Mouse (Mus musculus): Measurements from ENCODE around the gene Il10. TPM values are rescaled to one million over a fixed set of nuclear protein-coding genes. Genes with fewer than 3 reads are reported as not detected.

The Il10 gene
- total and polyA plus RNA-seq, 3 experiments, result 236 to 903 (median 389) TPM

DNA sequence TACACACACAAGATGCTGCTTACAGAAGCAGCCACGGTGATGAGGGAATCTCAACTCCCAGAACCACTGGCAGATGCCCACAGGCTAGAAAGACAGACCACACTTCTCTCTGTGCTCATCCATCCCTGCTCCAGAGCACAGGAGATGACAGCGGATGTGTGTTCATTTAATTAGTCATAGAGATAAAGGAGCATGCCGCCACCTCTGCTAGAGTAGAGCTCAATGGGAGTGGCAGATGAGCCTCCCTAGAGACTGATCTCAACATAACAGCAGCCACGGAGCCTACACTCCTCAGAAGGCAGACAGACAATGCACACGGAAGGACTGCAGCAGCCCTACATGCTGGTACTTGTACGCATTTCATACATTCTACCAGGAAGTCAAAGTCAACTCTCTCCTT, 44.6 kb downstream of the Il10 start:
- Histone ChIP-seq H3K79me2 (replicated peaks; ENCODE audit: control insufficient read depth, extremely low read depth, insufficient read depth, poor library complexity, severe bottlenecking) (no peaks in the 10 kb centered on the region), H3K9ac (ENCODE audit: insufficient read depth, low read depth) (no peak overlapping the region), H3K4me3 (replicated peaks in 1 of 3; ENCODE audit: low read depth in 2 of 3, low read length in 2 of 3, poor library complexity in 1 of 3) (no peak overlapping the region), H3K9me3 (replicated peaks; ENCODE audit: low read length) (no peaks in the 10 kb centered on the region), H3K4me2 (ENCODE audit: insufficient read depth, low read depth, poor library complexity, severe bottlenecking) (no peak overlapping the region), H3K4me1 (ENCODE audit: control insufficient read depth in 1 of 2, insufficient read depth in 2 of 2) (peaks cover 18 to 69% of the 10 kb centered on the region in 2 experiments), H3K36me3 (replicated peaks in 1 of 2; ENCODE audit: control insufficient read depth in 1 of 2, insufficient read depth in 1 of 2, low read length in 1 of 2) (peaks cover 0 to 25% of the 10 kb centered on the region in 2 experiments), H3K27me3 (replicated peaks) (no peaks in the 10 kb centered on the region), H3K27ac (ENCODE audit: insufficient read depth, low read depth) (no peak overlapping the region)
- dilution Hi-C loops (cut with MboI; ENCODE audit: extremely low pct_ligation_motif_present, extremely low pct_unique_long_range_greater_than_20kb, low sequenced_read_pairs) (no loop called here), in situ Hi-C loops (cut with MboI; ENCODE audit: low pct_ligation_motif_present, low pct_unique_long_range_greater_than_20kb, low sequenced_read_pairs) (loop anchor here (5.0 kb wide), 1 partner anchor 33 kb away; the partner anchor contains the start of gene Mapkapk2)
- no peak for TF ChIP-seq MXI1 (IDR thresholded peaks at IDR 0.05; ENCODE audit: low read depth, low read length)
- TF ChIP-seq MYC (IDR thresholded peaks at IDR 0.05; ENCODE audit: low read depth, low read length), result no peak
- no peak for TF ChIP-seq CTCF (conservative IDR thresholded peaks at IDR 0.05 in 1 of 2, IDR thresholded peaks at IDR 0.05 in 1 of 2; ENCODE audit: low read depth in 2 of 2, low read length in 2 of 2)
- TF ChIP-seq MAX (IDR thresholded peaks at IDR 0.05; ENCODE audit: low read length), result no peak
- TF ChIP-seq TBP (conservative IDR thresholded peaks at IDR 0.05; ENCODE audit: low read depth, low read length), result no peak
- TF ChIP-seq USF2 (conservative IDR thresholded peaks at IDR 0.05; ENCODE audit: low read depth, low read length), result no peak
- no peak for TF ChIP-seq POLR2A (IDR thresholded peaks at IDR 0.05; ENCODE audit: low read depth, low read length)
- no peak for TF ChIP-seq NRF1 (IDR thresholded peaks at IDR 0.05; ENCODE audit: low read depth, low read length)
- TF ChIP-seq CHD2 (IDR thresholded peaks at IDR 0.05; ENCODE audit: low read length), result no peak
- TF ChIP-seq RAD21 (IDR thresholded peaks at IDR 0.05; ENCODE audit: low read depth, low read length), result no peak
- TF ChIP-seq UBTF (IDR thresholded peaks at IDR 0.05; ENCODE audit: low read depth, low read length), result no peak
- no peak for TF ChIP-seq ZKSCAN1 (IDR thresholded peaks at IDR 0.05; ENCODE audit: borderline replicate concordance, low read depth, low read length)
- no peak for TF ChIP-seq JUN (IDR thresholded peaks at IDR 0.05; ENCODE audit: insufficient read depth, low read depth, low read length)
- TF ChIP-seq SMC3 (IDR thresholded peaks at IDR 0.05; ENCODE audit: low read depth, low read length), result no peak
- TF ChIP-seq ZC3H11A (IDR thresholded peaks at IDR 0.05; ENCODE audit: low read depth, low read length), result no peak
- TF ChIP-seq GABPA (IDR thresholded peaks at IDR 0.05; ENCODE audit: insufficient replicate concordance, low read depth, low read length), result no peak
- no peak for TF ChIP-seq POLR2AphosphoS2 (IDR thresholded peaks at IDR 0.05; ENCODE audit: low read depth, low read length)
- no peak for TF ChIP-seq MAFK (IDR thresholded peaks at IDR 0.05; ENCODE audit: insufficient replicate concordance, low read length)
- no peak for TF ChIP-seq USF1 (IDR thresholded peaks at IDR 0.05; ENCODE audit: low read depth, low read length)
- DNase-seq (ENCODE audit: extremely low read depth), result no peak

- H3K79me2 ChIP-seq (replicated peaks; ENCODE audit: control insufficient read depth, extremely low read depth, insufficient read depth, poor library complexity, severe bottlenecking), result no peaks in the 10 kb centered on the region
- peaks cover 16 to 60% of the 10 kb centered on the region in 2 experiments; a peak in 3 of 4 replicates for H3K4me1 ChIP-seq (ENCODE audit: control insufficient read depth in 1 of 2, insufficient read depth in 2 of 2)
- no peak overlapping the region for H3K9ac ChIP-seq (ENCODE audit: insufficient read depth, low read depth)
- H3K4me3 ChIP-seq (replicated peaks in 1 of 3; ENCODE audit: low read depth in 2 of 3, low read length in 2 of 3, poor library complexity in 1 of 3), result no peak overlapping the region
- no peaks in the 10 kb centered on the region for H3K9me3 ChIP-seq (replicated peaks; ENCODE audit: low read length)
- TF ChIP-seq HCFC1 (IDR thresholded peaks at IDR 0.05; ENCODE audit: low read depth, low read length) (no peak), MXI1 (IDR thresholded peaks at IDR 0.05; ENCODE audit: low read depth, low read length) (no peak), USF2 (conservative IDR thresholded peaks at IDR 0.05; ENCODE audit: low read depth, low read length) (no peak), ELF1 (IDR thresholded peaks at IDR 0.05; ENCODE audit: low read depth, low read length) (no peak), IRF4 (IDR thresholded peaks at IDR 0.05; ENCODE audit: low read depth, low read length) (no peak), E2F4 (IDR thresholded peaks at IDR 0.05; ENCODE audit: insufficient replicate concordance, low read depth, low read length) (no peak), CTCF (conservative IDR thresholded peaks at IDR 0.05 in 1 of 2, IDR thresholded peaks at IDR 0.05 in 1 of 2; ENCODE audit: low read depth in 2 of 2, low read length in 2 of 2) (no peak), ZMIZ1 (IDR thresholded peaks at IDR 0.05; ENCODE audit: low read depth, low read length) (no peak), MEF2A (IDR thresholded peaks at IDR 0.05; ENCODE audit: borderline replicate concordance, low read depth, low read length) (no peak), TBP (conservative IDR thresholded peaks at IDR 0.05; ENCODE audit: low read depth, low read length) (no peak), POLR2AphosphoS2 (IDR thresholded peaks at IDR 0.05; ENCODE audit: low read depth, low read length) (no peak), RAD21 (IDR thresholded peaks at IDR 0.05; ENCODE audit: low read depth, low read length) (no peak), MYC (IDR thresholded peaks at IDR 0.05; ENCODE audit: low read depth, low read length) (no peak), MAFK (IDR thresholded peaks at IDR 0.05; ENCODE audit: insufficient replicate concordance, low read length) (no peak)
- no peaks in the 10 kb centered on the region for H3K27me3 ChIP-seq (replicated peaks)
- in situ Hi-C loops (cut with MboI; ENCODE audit: low pct_ligation_motif_present, low pct_unique_long_range_greater_than_20kb, low sequenced_read_pairs) (no loop called here), dilution Hi-C loops (cut with MboI; ENCODE audit: extremely low pct_ligation_motif_present, extremely low pct_unique_long_range_greater_than_20kb, low sequenced_read_pairs) (no loop called here)
- no peak for DNase-seq (ENCODE audit: extremely low read depth)
- peaks cover 0 to 23% of the 10 kb centered on the region in 2 experiments for H3K36me3 ChIP-seq (replicated peaks in 1 of 2; ENCODE audit: control insufficient read depth in 1 of 2, insufficient read depth in 1 of 2, low read length in 1 of 2)
- H3K4me2 ChIP-seq (ENCODE audit: insufficient read depth, low read depth, poor library complexity, severe bottlenecking), result no peak overlapping the region
- H3K27ac ChIP-seq (ENCODE audit: insufficient read depth, low read depth), result no peak overlapping the region
Measured at GRCm38 (mm10) chr1:131068011-131068727, 48.5 kb downstream of the Il10 start.
